Mouse (Mus musculus) layer of hippocampus, postnatal 10 days (tissue): ENCODE measurements around the gene Olfr1229. TPM values are rescaled to one million over a fixed set of nuclear protein-coding genes. Genes with fewer than 3 reads are reported as not detected.

Experiments used
- DNase-seq, 2 experiments: peaks; one replicate each; pipeline ENCODE4 v3.0.0; 2021; ENCODE audit warnings: low spot score in 2 of 2
- long read RNA-seq: library from polyadenylated mRNA; stranded (forward); transcript quantifications from one replicate; pipeline ENCODE4 v2.0.0, GENCODE M21; 2023
- total RNA-seq, 2 experiments: library from RNA; stranded (reverse); gene quantifications; 2 replicates each; pipeline ENCODE4 v1.2.3; 2021

Olfr1229 gene
- not detected for total RNA-seq
- long read RNA-seq, result 0 reads

DNA sequence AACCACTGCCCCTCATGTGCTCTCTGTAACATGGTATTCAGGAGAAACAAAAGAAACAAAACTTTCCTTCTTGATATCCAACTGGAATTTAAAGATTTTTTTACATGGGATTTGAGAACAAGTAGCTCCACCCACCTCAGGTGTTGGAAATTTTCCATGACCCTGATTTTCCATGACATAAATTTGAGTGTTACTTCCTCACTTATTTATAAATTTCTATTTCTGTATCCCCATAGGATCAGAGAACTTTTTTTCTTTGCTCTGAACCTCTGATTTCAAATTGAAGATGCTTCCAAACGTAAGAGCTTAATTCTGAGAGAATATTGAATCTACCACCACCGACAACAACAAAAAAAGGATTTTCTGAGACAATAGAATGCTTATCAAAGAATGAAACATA, at the start of gene Olfr1229:
Gene Olfr1229, minus strand, starts transcription at position 101 of the 400 bp plus-strand sequence.
- DNase-seq, result no peak

DNA sequence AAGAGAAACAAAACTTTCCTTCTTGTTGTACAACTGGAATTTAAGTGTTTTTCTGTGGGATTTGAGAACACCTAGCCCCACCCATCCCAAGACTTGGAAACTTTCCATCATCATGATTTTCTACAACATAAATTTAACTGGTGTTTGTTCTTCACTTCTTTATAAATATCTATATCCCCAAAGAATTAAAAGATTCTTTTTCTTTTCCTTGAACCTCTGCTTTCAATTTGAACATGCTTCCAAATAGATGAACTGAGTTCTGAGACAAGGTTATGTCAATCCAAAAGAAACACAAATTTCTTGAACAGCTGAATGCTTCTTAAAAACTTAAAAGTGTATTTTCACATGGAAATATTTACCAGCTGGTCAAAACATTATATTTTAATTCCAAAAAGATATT, 41.8 kb upstream of the Olfr1229 start, which contains the start of gene Olfr1232:
Gene Olfr1232, minus strand, starts transcription at position 101 of the 400 bp plus-strand sequence.
- DNase-seq, result no peak

DNA sequence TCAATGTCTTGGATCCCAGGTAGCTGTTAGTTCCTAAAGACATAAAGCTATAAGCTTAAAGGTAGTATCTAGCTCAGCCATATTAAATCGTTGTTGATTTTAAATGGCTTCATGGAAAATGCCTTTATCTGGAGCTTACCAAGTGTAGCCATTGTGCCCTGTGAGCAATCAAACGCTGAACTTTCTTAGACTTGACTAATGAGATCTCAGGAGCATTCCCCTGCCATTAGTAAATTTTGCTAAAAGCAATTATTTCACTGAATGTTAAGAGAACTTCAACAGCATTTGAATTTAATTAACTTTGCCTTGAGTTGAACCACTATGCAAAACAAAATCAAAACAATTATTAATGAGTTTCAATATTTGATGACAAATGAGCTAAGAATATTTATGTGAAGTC, 19.2 kb upstream of the Olfr1229 start, which contains the start of gene Olfr1231:
Gene Olfr1231, minus strand, starts transcription at position 101 of the 400 bp plus-strand sequence.
- no peak for DNase-seq

DNA sequence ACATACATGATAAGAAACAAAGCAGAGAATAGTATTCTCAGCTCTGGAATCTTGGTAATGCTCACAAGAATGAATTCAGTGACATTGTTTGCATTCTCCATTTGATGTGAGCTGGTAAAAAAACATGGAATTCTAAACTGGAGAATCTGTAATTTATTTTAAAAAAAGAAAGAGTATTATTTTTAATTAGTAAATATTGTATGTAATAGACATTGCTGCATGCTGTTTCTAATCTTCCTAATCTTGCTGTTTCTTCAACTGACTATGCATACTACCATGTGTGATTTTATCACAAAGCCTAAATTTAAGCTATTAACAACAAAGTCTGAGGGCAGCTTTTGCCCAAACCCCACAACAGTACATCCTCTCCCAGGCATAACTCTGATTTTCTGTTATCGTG, 9.4 kb upstream of the Olfr1229 start, which contains the start of gene Olfr1230:
Gene Olfr1230, minus strand, starts transcription at position 101 of the 400 bp plus-strand sequence.
- DNase-seq, result no peak

DNA sequence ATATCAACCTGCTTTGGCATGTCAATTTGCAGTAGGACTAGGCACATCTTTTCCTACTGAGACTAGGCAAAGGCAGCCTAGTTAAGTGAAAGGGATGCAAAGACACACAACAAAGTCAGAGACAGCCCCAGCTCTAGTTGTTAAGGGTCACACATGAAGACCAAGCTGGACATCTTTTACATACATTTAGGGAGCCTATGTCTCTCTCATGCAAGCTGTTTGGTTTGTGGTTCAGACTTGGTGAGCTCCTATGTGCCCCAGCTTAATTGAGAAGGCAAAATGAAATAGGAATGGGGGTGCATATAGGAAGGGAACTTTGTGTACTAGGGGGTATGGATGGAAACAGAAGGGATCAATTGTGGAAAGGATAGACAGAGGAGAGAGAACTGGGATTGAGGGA, 33.9 kb downstream of the Olfr1229 start, which contains the start of gene Olfr1228:
Gene Olfr1228, minus strand, starts transcription at position 101 of the 400 bp plus-strand sequence.
- DNase-seq, result no peak

Other genes starting within 250 kb of the Olfr1229 start
- not detected for gene Olfr1218, start 226.8 kb downstream of the Olfr1229 start, total RNA-seq
- gene Olfr1219, start 204.5 kb downstream of the Olfr1229 start, total RNA-seq, result not detected
- gene Olfr1220, start 181.2 kb downstream of the Olfr1229 start, total RNA-seq, result not detected
- gene Olfr1221, start 170.7 kb downstream of the Olfr1229 start, total RNA-seq, result not detected
- not detected for gene Olfr1222, start 155.0 kb downstream of the Olfr1229 start, total RNA-seq
- not detected for gene Olfr1223, start 136.5 kb downstream of the Olfr1229 start, total RNA-seq
- not detected for gene Olfr1224-ps1, start 123.9 kb downstream of the Olfr1229 start, total RNA-seq
- gene Olfr1225, start 113.3 kb downstream of the Olfr1229 start, total RNA-seq, result not detected
- not detected for gene Olfr1226, start 88.0 kb downstream of the Olfr1229 start, total RNA-seq
- not detected for gene Olfr1228, start 34.0 kb downstream of the Olfr1229 start, total RNA-seq
- not detected for gene Olfr1230, start 9.3 kb upstream of the Olfr1229 start, total RNA-seq
- not detected for gene Olfr1231, start 19.1 kb upstream of the Olfr1229 start, total RNA-seq
- not detected for gene Olfr1232, start 41.7 kb upstream of the Olfr1229 start, total RNA-seq
- not detected for gene Olfr1233, start 54.4 kb upstream of the Olfr1229 start, total RNA-seq
- not detected for gene Olfr1234, start 76.9 kb upstream of the Olfr1229 start, total RNA-seq
- gene Olfr1238, start 121.7 kb upstream of the Olfr1229 start, total RNA-seq, result not detected
- not detected for gene Olfr1239, start 132.4 kb upstream of the Olfr1229 start, total RNA-seq
- gene Olfr1240, start 155.0 kb upstream of the Olfr1229 start, total RNA-seq, result not detected
- gene Olfr1241, start 199.1 kb upstream of the Olfr1229 start, total RNA-seq, result not detected
- gene Olfr1242, start 210.3 kb upstream of the Olfr1229 start, total RNA-seq, result not detected
- not detected for gene Olfr1243, start 243.5 kb upstream of the Olfr1229 start, total RNA-seq